Mouse (Mus musculus) thymus, postnatal 4 days (tissue): ENCODE results near the gene Itprip.
"Not testable (repeated sequence)": the region's sequence is repeated elsewhere in the genome, so short reads cannot be mapped to it uniquely, and the experiment has no call there.

ENCODE experiments used
- DNase-seq: peaks from one replicate; pipeline ENCODE4 v3.0.0; 2021

The Itprip gene

DNA sequence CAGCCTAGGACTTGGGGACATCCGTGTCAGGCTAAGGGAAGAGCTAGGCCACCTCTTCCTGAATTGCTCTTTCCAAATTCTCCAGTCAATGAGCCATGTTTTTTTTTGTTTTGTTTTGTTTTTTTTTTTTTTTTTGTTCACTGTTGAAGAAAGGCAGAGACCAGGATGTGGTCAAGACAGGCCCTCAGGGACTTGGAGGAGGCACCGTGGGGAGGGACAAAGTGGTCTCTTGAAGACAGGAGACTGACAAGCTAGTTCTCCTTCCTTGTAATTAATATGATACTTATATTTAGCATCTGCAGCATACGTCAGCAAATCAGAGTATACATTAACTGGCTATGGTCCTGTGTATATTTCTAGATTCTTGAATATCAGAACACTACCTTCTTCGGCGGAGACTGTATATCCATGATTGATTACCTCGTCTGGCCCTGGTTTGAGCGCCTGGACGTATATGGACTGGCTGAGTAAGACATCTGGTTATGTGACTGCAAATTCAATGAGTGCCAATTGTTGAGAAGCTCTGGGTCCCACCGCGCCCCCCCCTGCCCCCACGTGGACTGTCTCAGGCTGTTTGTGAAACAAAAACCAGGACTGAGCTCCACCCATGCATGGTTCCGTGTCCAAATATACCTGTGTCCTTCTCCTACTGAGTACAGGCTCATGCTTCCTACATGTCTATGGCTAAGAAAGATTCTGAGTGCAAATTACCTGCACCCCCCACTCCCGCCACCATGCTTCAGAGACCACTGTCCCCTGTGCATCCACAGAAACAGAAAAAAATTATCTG lies 34.6 kb downstream of the Itprip start:
- DNase-seq = peak; percentile 10

DNA sequence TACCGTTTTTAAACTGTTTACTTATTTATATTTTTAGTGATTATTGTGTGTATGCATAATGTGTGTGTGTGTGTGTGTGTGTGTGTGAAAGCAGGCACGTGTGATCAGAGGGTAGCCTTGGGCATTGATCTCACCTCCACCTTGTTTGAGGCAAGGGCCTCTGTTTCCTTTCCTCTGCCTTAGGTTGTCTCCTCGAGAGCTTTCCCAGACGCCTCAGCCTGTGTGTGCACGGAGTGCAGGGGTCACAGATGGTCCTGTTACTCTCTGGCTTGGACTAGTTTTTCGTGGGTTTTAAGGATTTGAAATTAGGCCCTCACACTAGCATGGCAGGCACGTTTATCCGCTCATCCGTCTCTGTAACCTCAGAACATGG lies 36.2 kb downstream of the Itprip start:
- DNase-seq = peak; percentile 12

GRCm38 (mm10) chr19:47882151-47882881 lies 36.8 kb downstream of the Itprip start:
- peak; percentile 91 for DNase-seq

DNA sequence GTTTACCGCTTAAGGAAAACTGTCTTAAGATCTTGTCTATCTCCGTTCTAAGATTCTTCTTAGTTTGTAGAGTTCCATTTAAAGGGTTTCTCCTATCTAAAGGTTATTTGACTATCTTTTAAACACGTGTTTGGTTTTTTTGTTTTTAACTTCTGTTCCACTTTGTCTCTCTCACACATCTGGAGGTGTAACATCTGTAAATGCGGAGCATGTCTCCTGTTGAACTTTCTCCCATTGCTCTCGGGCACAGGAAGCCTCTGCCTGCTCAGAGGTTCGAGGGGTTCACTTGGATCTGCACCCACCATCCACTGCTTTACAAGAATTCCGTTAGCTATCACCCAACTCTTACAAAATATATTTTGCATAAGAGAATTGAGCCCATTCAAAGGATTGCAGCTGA lies 37.6 kb downstream of the Itprip start:
- no peak for DNase-seq

DNA sequence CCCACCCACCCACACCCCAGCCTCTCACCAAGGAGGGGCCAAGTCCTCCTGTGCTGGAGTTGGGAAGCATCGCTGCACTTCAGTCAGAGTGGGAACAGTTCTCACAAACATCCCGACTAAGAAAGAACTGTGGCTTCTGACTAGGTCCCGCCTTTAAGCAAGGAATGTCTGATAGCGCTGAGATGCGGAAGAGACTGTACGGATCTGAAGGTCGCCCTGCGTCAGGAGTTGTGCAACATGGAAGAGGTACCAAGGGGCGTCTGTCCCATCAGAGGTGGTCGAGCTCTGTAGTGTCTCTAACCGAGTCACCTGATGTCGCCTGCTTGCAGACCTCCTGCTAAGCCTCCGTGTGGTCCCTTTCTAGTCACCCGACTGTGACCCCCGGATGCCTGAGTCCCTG lies 42.8 kb downstream of the Itprip start:
- DNase-seq = no peak

GRCm38 (mm10) chr19:47871515-47871914 lies 47.6 kb downstream of the Itprip start:
- peak; percentile 62 for DNase-seq

DNA sequence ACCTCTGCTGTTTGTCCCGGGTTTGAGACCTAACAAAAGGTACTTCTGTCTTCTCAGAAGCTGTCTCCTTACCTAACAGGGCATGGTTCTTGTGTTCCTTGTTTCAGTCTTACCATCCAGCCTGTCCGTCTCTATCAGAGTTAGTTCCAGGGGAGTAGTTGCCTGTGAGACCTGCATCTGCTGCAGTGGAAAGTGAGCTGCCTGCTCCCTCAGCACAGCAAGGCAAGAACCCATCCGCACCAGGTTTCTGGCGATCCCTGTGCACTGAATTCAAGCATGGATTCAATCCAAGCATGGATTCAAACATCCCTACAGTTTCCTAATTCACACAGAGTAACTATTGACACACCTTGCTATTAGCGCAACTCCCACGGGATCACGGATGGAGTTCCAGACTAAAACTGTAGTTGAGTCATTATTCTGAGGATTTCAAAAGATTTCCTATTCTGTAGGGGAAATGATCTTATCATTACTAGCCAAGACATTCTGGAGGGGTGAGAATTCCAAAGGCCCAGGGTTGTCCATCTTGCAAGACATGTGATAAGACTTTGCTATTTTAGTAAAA lies 48.9 kb downstream of the Itprip start:
- DNase-seq = no peak

GRCm38 (mm10) chr19:47869516-47869915 lies 49.6 kb downstream of the Itprip start:
- DNase-seq = no peak

DNA sequence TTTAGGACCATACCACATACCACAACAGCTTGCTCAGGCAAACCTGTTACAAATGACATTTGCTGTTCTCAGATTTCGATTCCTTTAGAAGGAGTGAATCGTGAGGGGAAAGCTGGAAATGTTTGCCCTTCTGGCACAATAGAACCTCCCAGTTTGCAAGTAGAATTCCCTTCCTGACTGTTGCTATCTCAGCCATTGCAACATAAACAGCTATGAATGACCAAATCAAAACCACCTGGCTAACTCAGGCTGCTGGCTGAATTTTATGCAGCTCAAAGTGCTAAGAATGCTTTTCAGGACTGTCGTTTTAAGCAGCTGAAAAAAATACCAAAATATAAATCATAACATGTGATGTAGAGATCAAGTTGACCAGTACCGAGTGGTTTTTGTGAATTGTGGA lies 50.1 kb downstream of the Itprip start:
- DNase-seq = no peak

GRCm38 (mm10) chr19:47867628-47868175 lies 51.4 kb downstream of the Itprip start:
- DNase-seq = no peak

- peak; percentile 95 for DNase-seq
Observed at GRCm38 (mm10) chr19:47865353-47865947, 53.6 kb downstream of the Itprip start, which contains the start of gene Gsto2. Gene Gsto2, plus strand, starts transcription at chr19:47865534.

DNA sequence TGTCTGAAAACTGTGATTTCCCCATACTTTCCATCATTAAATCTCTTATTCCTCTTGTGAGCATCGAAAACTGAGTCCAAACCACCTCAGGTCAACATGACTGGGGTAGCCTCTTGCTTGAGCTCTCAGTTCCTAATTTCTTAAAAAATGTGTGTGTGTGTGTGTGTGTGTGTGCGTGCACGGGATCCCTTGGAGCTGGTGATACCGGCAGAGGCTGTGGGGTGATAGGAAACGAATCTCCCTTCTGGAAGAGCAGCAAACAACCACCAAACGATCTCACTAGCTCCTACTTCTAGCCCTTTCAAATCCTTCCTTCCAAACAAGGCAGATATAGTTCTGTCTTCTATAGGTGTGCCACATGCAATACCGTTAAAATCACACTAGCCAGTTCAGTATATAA lies 54.4 kb downstream of the Itprip start:
- DNase-seq = no peak

DNA sequence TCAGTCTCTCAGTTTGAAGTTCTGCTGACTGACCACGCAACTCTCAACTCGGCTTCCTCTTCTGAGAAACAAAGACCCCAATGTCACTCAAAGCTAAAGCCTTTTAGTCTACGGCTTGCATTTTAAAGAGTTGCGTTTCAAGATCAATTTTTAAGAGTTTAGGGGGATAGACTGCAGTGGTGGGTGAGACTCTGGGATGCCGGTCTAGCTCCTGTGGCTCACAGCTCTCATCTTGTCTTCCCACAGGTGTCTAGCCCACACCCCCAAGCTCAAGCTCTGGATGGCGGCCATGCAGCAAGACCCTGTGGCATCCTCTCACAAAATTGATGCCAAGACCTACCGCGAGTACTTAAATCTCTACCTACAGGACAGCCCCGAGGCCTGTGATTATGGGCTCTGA lies 55.0 kb downstream of the Itprip start:
- DNase-seq = no peak

GRCm38 (mm10) chr19:47862581-47862980 lies 56.5 kb downstream of the Itprip start:
- DNase-seq = no peak

DNA sequence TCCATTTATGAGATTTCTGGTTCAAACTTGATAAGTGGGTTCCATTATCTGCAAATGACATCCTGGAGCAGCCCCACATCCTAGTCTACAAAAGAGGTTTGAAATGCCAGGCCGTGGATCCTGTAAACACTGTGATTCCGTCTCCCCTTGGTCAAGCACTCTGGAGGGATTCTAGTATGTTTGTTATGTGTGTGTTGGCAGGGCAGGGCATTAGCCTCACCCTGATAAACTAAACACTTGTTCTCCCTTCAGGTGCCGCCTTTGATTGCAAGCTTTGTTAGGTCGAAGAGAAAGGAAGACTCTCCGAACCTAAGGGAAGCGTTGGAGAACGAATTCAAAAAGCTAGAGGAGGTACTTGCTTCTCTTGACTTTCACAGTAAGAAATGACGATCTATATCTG lies 59.9 kb downstream of the Itprip start:
- DNase-seq = no peak

GRCm38 (mm10) chr19:47857957-47858942 lies 60.8 kb downstream of the Itprip start:
- DNase-seq = no peak

DNA sequence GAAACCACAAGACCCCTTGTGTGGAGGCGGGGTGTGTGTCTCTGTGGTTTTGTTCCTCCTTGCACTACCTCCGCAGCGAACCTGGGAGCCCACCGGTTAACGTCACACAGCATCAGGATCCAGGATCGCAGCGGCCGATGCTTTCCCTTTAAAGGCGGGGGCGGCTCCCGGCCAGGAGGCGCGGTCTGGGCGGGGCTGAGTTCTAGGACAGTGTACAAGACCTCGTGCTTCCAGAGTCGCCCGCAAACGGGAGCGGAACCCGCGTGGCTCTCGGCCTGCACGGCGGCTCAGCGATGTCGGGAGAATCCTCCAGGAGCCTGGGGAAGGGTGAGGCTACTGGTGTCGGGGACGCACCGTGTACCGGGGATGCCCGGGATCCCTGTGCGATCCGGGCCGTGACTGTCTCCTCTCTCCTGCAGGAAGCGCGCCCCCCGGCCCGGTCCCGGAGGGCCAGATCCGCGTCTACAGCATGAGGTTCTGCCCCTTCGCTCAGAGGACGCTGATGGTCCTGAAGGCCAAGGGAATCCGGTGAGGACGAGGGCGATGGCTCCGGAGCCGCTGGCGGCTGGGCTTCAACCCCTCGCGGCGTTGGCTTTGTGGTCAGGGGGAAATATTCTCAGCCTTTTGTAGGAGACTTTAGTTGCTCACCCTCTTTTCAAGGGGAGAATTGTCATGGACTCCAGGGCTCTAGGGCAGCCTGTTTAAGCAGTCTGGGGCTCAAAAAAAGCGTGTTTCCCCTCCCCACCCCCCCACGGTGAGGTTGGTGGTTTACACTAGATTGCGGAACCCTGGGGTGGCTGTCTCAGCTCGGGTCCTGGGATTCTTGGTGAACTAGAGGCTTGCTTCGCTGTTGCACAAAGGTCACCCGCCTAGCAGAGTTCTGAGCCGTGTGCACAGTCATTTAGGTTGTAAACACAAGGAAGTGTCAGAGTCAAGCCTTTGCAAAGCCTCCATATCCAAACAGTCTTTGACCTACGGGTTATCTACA lies 64.0 kb downstream of the Itprip start, which contains the start of gene Gsto1:
Gsto1 (plus strand) TSS at position 175 of the 988 bp plus-strand sequence.
- peak; percentile 75 for DNase-seq

DNA sequence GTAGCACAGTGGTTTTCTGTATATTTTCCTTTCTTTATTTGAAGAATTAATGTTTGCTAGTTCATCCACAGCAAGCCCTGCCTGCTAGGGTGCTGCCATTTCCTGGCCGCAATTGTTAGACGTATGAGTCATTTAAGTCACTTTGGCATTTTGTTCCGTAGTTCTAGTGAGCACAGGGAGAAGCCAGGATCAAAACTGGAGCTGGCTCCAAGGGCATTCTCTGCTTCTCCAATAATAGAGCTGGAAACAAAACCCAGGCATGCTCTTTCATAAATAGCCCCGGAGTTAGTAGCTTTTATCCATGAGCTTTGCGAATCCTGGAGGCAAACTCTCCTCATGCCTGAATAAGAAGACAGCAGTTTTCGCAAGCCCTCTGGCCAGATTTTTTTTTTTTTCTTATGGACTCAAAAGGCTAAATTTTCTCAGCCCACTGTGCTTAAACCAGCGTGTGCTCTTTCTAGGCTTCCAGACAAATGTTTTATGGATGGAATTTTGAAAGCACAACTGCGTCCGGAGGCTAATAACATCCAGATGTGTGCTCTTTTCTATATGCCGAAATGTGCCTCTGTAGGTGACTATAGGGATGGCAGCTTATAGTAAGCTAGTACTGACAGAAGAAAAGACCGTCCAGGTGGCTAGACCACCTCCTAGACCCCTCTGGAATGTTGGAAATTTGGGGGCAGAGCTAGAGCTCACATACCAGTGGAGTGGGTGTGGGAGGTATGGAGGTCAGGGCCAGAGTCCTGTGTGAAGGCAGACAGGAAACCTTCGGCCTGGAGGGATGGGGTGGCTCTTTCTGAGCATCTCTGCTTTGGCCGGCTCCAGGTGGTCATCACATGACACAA lies 64.9 kb downstream of the Itprip start:
- DNase-seq = no peak

GRCm38 (mm10) chr19:47853053-47853452 lies 66.0 kb downstream of the Itprip start:
- DNase-seq = no peak

DNA sequence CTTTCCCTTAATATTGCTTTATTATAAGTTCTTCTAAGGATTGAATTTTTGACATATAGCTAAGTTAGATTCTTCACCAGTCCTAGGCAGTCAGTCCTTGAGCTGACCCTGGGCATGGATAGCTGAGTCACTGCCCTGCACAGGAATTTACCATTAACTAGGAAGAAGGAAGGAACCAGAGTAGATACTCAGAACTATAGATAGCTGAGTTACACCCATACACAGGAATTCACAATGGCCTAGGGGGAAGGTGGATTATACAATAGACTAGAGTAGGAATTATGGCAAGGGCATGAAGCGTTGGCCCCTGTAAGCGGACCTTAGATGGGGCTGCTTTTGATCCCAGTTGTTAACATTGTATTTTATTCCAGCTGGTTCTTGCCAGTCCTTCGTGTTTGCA lies 67.0 kb downstream of the Itprip start:
- not testable (repeated sequence) for DNase-seq
